Mouse (Mus musculus) liver, embryonic 12.5 days (tissue): ENCODE data around the gene Pkd1. TPM values are rescaled to one million over a fixed set of nuclear protein-coding genes. Genes with fewer than 3 reads are reported as not detected.

ENCODE experiments used
- ATAC-seq: fragments of 200-750 bp; cut with Nextera tagmentation; 2 replicates; pipeline ENCODE4 v1.8.0; 2017; ENCODE audit warnings: moderate number of reproducible peaks, mild to moderate bottlenecking, moderate library complexity
- H3K27ac ChIP-seq: fragments of 300-500 bp; sonication (generic); 2 replicates; pipeline ENCODE4 v1.5.1; 2016; ENCODE audit warnings: mild to moderate bottlenecking
- H3K27me3 ChIP-seq: fragments of 300-500 bp; sonication (generic); replicated peaks from 2 replicates; pipeline ENCODE4 v1.6.1; 2016; ENCODE audit warnings: mild to moderate bottlenecking, moderate library complexity
- H3K36me3 ChIP-seq: fragments of 300-500 bp; sonication (generic); 2 replicates; pipeline ENCODE4 v1.6.1; 2016; ENCODE audit warnings: mild to moderate bottlenecking, moderate library complexity
- H3K4me1 ChIP-seq: fragments of 300-500 bp; sonication (generic); 2 replicates; pipeline ENCODE4 v1.6.1; 2016
- H3K4me2 ChIP-seq: fragments of 300-500 bp; sonication (generic); 2 replicates; pipeline ENCODE4 v1.6.1; 2016; ENCODE audit warnings: mild to moderate bottlenecking, moderate library complexity
- H3K4me3 ChIP-seq: fragments of 300-500 bp; sonication (generic); 2 replicates; pipeline ENCODE4 v1.5.1; 2016; ENCODE audit warnings: mild to moderate bottlenecking, moderate library complexity
- H3K9ac ChIP-seq: fragments of 300-500 bp; sonication (generic); 2 replicates; pipeline ENCODE4 v1.6.1; 2016; ENCODE audit warnings: mild to moderate bottlenecking, moderate library complexity
- H3K9me3 ChIP-seq: fragments of 300-500 bp; sonication (generic); replicated peaks from 2 replicates; pipeline ENCODE4 v1.6.1; 2016; ENCODE audit warnings: mild to moderate bottlenecking, moderate library complexity
- WGBS: fragments of 180-500 bp; shearing (Covaris S2); methylation state at CpG from one replicate; pipeline ENCODE4 v1.1.7; 2016; ENCODE audit not compliant: insufficient replicate concordance; 5-methylcytosine and 5-hydroxymethylcytosine counted together
- polyA plus RNA-seq: library from polyadenylated mRNA; unstranded; fragments of >200 nt; fragmentation: Nextera tagmentation; extraction: Ambion mirVana; gene quantifications from 2 replicates; pipeline ENCODE4 v1.2.1, GENCODE M21; 2016

The Pkd1 gene
- 6.0 and 6.5 TPM in 2 replicates for polyA plus RNA-seq

DNA sequence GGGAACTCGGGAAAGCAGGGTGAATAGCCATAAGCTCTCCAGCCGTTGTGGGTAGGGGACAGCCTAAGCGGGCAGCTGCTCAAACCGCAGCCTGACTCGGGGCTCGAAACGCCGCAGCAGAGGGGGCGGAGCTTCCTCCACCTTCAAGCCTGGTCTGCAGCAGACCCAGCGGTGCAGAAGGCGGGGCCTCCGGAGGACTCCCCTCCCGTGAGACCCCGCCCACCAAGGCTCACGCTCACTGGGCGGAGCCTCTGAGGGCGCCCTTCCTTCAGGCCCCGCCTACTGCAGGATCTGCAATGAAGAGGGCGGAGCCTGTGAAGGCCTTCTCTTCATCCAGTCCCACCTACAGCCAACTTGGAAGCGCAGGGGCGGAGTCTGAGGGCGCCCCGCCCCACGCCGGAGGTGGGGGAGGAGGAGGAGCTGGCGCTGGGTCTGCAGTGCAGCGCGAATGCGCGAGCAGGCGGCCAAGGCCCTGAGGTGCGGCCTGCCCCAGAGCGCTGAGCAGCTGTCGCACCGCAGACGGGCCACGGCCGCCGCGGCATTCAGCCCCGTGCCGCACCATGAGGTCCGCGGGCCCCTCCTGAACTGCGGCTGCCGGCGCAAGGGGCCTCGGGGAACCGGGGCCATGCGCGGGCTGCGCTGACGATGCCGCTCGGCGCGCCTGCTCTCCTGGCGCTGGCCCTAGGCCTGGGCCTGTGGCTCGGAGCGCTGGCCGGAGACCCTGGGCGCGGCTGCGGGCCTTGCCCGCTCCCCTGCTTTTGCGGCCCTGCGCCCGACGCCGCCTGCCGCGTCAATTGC is at the start of gene Pkd1:
Pkd1 (plus strand) TSS at position 217 of the 798 bp plus-strand sequence.
- H3K27me3 ChIP-seq, result peaks cover 2% of the 10 kb centered on the region
- H3K36me3 ChIP-seq, result no peaks in the 10 kb centered on the region
- H3K9ac ChIP-seq, result peak within 1 kb of the TSS; percentile 90
- WGBS, result under 1% methylated on average over 72 of the region's 72 CpGs
- ATAC-seq, result peak; percentile 90
- no peaks in the 10 kb centered on the region for H3K9me3 ChIP-seq
- H3K4me3 ChIP-seq, result peak within 1 kb of the TSS; percentile 80
- H3K4me2 ChIP-seq, result peak within 1 kb of the TSS; percentile 97
- peak within 1 kb of the TSS; percentile 93 for H3K27ac ChIP-seq
- H3K4me1 ChIP-seq, result peaks cover 41% of the 10 kb centered on the region

DNA sequence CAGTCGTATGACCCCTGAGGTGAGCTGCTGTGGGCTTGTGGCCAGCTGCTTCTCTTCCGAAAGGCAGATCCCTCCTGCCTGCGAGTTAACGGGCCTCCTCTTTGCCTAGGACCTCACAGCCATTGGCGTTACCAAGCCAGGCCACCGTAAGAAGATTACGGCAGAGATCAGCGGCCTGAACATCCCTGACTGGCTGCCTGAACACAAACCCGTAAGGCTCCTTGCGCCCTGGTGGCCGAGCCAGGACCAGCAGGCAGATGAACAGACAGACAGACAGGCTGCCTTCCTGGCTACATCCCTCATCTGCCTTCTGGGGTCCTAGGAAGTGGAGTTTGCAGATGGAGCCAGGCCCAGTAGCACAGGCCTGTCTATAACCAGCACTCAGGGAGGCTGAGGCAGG is 47.4 kb upstream of the Pkd1 start:
- 35% methylated on average over 11 of the region's 11 CpGs for WGBS
- no peak for ATAC-seq
- peaks cover 8% of the 10 kb centered on the region for H3K4me1 ChIP-seq
- H3K27ac ChIP-seq, result no peak overlapping the region
- H3K27me3 ChIP-seq, result peaks cover 22% of the 10 kb centered on the region; the same call in 1 of the 2 replicates
- H3K9me3 ChIP-seq, result no peaks in the 10 kb centered on the region
- H3K9ac ChIP-seq, result no peak overlapping the region
- no peak overlapping the region for H3K4me2 ChIP-seq
- 0 out of 2 replicates have a peak, but pooled peaks cover 1% of the 10 kb centered on the region for H3K36me3 ChIP-seq
- no peak overlapping the region for H3K4me3 ChIP-seq

- 88% methylated on average over 10 of the region's 10 CpGs for WGBS
- no peak overlapping the region for H3K4me3 ChIP-seq
- peaks cover 20% of the 10 kb centered on the region for H3K36me3 ChIP-seq
- H3K9me3 ChIP-seq, result no peaks in the 10 kb centered on the region
- peaks cover 15% of the 10 kb centered on the region for H3K4me1 ChIP-seq
- peaks cover 20% of the 10 kb centered on the region; the same call in 1 of the 2 replicates for H3K27me3 ChIP-seq
- no peak overlapping the region for H3K27ac ChIP-seq
- no peak overlapping the region for H3K4me2 ChIP-seq
- no peak for ATAC-seq
- no peak overlapping the region for H3K9ac ChIP-seq
Observed at GRCm38 (mm10) chr17:24504085-24504484, 45.5 kb upstream of the Pkd1 start.

GRCm38 (mm10) chr17:24505286-24505955 is 44.2 kb upstream of the Pkd1 start:
- WGBS, result 84% methylated on average over 30 of the region's 30 CpGs
- H3K9ac ChIP-seq, result no peak overlapping the region
- ATAC-seq, result no peak
- peaks cover 20% of the 10 kb centered on the region; the same call in 1 of the 2 replicates for H3K27me3 ChIP-seq
- no peak overlapping the region for H3K27ac ChIP-seq
- no peak overlapping the region for H3K4me3 ChIP-seq
- no peak overlapping the region for H3K4me2 ChIP-seq
- H3K4me1 ChIP-seq, result peaks cover 15% of the 10 kb centered on the region
- H3K36me3 ChIP-seq, result peaks cover 33% of the 10 kb centered on the region
- no peaks in the 10 kb centered on the region for H3K9me3 ChIP-seq

DNA sequence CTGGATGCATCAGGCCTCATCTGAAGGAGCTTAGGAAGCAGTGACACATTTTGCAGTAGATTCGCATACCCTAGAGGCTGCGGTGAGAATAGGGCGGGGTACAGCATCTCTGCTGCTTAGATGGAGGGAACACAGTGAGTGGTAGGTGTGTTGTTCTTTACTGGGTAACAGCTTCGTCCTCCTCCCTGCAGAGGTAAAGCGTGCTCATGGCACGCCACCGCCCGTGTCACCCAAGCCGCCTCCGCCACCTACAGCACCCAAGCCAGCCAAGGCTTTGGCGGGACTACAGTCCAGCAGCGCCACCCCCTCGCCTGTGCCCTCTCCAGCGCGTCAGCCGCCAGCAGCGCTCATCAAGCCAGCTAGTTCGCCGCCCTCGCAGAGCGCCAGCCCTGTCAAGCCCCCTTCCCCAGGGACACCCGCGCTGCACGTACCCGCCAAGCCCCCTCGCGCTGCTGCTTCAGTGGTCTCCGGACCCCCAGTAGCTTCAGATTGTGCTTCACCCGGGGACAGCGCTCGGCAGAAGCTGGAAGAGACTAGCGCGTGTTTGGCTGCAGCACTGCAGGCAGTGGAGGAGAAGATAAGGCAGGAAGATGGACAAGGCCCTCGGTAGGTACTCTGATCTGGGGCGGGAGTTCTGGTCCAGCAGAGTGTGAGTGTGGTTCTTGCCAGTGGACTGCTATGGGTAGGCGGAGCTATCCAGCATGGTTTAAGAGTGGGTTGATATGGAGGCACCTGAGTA is 43.1 kb upstream of the Pkd1 start:
- ATAC-seq, result peak; percentile 20; the same call in 1 of the 2 replicates
- peaks cover 18% of the 10 kb centered on the region; the same call in 1 of the 2 replicates for H3K27me3 ChIP-seq
- WGBS, result 42% methylated on average over 36 of the region's 36 CpGs

DNA sequence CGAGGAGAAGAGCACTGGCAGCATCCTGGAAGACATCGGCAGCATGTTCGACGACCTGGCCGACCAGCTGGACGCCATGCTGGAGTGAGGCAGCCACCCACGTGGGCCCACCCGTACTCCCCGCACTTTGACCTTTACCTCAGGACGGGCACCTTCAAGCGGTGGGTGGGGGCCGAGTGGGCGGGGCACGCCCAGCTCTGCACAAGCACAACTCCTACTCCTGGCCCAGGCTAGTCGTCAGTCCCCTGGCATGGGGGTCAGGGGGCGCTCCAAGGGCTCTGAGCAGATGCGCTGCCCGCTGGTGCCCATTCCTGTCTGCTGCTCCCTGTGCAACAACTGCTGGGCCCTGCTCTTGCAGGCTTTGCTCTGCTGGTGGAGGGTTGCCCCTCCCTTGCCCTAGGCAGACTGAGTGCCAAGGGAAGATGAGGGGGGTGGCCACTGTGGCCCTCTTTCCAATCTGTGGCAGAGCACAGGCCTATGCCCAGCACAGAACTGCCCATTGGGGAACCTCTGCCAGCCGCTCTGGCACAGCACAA is 42.4 kb upstream of the Pkd1 start:
- Histone ChIP-seq H3K4me1 (peaks cover 15% of the 10 kb centered on the region), H3K4me2 (peak overlapping the region; percentile 45), H3K4me3 (no peak overlapping the region), H3K36me3 (peaks cover 51% of the 10 kb centered on the region), H3K27ac (no peak overlapping the region), H3K9me3 (no peaks in the 10 kb centered on the region), H3K9ac (no peak overlapping the region), H3K27me3 (peaks cover 18% of the 10 kb centered on the region; the same call in 1 of the 2 replicates)
- peak; percentile 17; the same call in 1 of the 2 replicates for ATAC-seq
- 55% methylated on average over 19 of the region's 19 CpGs for WGBS

More for the DNA sequence above, 43.1 kb upstream of the Pkd1 start:
- Histone ChIP-seq H3K9me3 (no peaks in the 10 kb centered on the region), H3K4me2 (peak overlapping the region; percentile 45), H3K27ac (no peak overlapping the region), H3K4me1 (peaks cover 15% of the 10 kb centered on the region), H3K36me3 (peaks cover 44% of the 10 kb centered on the region), H3K9ac (no peak overlapping the region), H3K4me3 (peak overlapping the region; percentile 6; the same call in 1 of the 2 replicates)

- Histone ChIP-seq H3K9ac (no peak overlapping the region), H3K4me2 (no peak overlapping the region), H3K4me1 (peaks cover 15% of the 10 kb centered on the region), H3K27ac (no peak overlapping the region), H3K36me3 (peaks cover 57% of the 10 kb centered on the region), H3K27me3 (peaks cover 18% of the 10 kb centered on the region; the same call in 1 of the 2 replicates), H3K9me3 (no peaks in the 10 kb centered on the region), H3K4me3 (no peak overlapping the region)
- ATAC-seq, result no peak
- WGBS, result 77% methylated on average over 12 of the region's 12 CpGs
Observed at GRCm38 (mm10) chr17:24507806-24508460, 41.7 kb upstream of the Pkd1 start.

- no peaks in the 10 kb centered on the region for H3K27me3 ChIP-seq
Observed at GRCm38 (mm10) chr17:24513609-24514008, 36.0 kb upstream of the Pkd1 start.

DNA sequence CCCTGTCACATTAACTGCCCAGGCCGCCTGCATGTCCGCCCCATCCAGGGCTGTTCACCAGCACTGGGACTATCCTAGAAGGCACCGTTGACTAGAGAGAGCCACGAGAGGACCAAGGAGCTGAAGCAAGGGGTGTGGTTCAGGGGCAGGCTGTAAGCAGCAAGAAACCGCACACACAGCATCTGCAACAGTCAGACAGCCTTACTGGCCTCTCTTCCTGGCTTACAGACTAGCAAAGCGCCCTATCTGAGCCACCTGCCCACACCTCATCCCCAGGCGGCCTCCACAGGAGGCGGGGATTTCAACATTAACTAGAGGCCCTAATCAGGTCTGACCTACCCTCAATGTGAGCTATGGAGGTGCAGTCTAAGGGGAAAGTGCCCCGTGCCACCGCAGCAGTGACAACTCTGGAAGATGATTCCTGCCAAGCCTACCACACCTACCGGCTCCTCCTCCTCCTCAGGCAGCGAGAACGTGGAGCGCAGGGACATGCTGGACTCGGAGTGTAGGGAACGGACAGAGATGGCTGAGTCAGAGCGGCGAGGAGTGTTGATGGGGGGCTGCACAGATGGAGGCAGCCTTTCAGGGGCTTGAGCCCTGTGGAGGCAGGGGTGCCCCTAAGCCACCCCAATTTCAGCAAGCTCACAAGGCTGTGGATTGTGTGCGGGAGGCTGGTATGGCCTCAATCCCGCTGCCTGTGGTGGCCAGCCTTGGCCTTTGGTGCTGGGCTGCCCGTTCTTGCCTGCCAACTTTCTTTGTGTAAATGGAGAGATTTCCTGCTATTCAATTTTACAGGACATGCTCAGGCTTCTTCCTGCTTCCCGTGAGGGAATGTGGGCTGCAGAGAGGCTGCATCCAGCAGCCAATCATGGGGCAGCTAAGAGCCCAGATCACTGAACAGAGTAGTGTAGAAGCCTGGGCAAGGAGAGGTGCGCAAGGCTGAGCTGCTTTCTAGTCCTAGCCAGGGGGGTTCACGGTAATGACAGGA is 35.1 kb upstream of the Pkd1 start:
- Histone ChIP-seq H3K36me3 (peaks cover 99% of the 10 kb centered on the region), H3K9me3 (no peaks in the 10 kb centered on the region), H3K4me3 (no peak overlapping the region), H3K27ac (peak overlapping the region; percentile 30), H3K4me2 (0 out of 2 replicates have a peak overlapping the region, but pooled peaks have one; percentile 1), H3K4me1 (peaks cover 9% of the 10 kb centered on the region; the same call in 1 of the 2 replicates), H3K9ac (no peak overlapping the region), H3K27me3 (no peaks in the 10 kb centered on the region)
- 79% methylated on average over 24 of the region's 24 CpGs for WGBS
- 0 out of 2 replicates have a peak, but pooled peaks have one; percentile 34 for ATAC-seq

More at GRCm38 (mm10) chr17:24513609-24514008, 36.0 kb upstream of the Pkd1 start:
- Histone ChIP-seq H3K9ac (no peak overlapping the region), H3K4me2 (no peak overlapping the region), H3K9me3 (no peaks in the 10 kb centered on the region), H3K36me3 (peaks cover 99% of the 10 kb centered on the region), H3K27ac (no peak overlapping the region), H3K4me1 (peaks cover 8% of the 10 kb centered on the region; the same call in 1 of the 2 replicates), H3K4me3 (no peak overlapping the region)
- 0 out of 2 replicates have a peak, but pooled peaks have one; percentile 17 for ATAC-seq
- WGBS, result 57% methylated on average over 5 of the region's 5 CpGs

DNA sequence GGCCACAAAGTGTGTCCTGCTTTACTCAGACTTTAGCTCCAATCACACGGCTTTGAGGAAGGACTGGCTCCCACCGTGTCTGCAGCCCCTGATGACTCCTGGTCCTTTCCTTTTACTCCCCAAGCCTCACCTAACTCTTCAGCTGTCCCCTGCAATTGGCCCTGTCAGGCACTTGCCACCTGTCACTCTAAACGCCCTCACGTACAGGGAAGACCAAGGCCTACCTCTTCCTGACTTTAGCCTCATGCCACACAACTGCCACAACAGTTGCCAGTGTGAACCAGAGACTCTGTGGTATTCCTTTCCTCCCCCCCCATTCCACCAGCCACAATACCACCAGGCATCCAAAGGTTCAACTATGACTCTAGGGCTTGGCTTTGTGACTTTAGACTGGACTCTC is 29.2 kb upstream of the Pkd1 start:
- Histone ChIP-seq H3K27me3 (no peaks in the 10 kb centered on the region), H3K4me3 (no peak overlapping the region), H3K9me3 (no peaks in the 10 kb centered on the region), H3K4me2 (no peak overlapping the region), H3K9ac (no peak overlapping the region; the same call in 1 of the 2 replicates), H3K36me3 (peaks cover 85% of the 10 kb centered on the region), H3K27ac (0 out of 2 replicates have a peak overlapping the region, but pooled peaks have one; percentile 4), H3K4me1 (peaks cover 21% of the 10 kb centered on the region)
- 70% methylated on average over 4 of the region's 4 CpGs for WGBS
- ATAC-seq, result no peak
